Mouse (Mus musculus): ENCODE results near the gene Pik3c2b. TPM values are rescaled to one million over a fixed set of nuclear protein-coding genes. Genes with fewer than 3 reads are reported as not detected.

Gene Pik3c2b
- polyA plus RNA-seq, 1 experiment: 38.2 TPM

DNA sequence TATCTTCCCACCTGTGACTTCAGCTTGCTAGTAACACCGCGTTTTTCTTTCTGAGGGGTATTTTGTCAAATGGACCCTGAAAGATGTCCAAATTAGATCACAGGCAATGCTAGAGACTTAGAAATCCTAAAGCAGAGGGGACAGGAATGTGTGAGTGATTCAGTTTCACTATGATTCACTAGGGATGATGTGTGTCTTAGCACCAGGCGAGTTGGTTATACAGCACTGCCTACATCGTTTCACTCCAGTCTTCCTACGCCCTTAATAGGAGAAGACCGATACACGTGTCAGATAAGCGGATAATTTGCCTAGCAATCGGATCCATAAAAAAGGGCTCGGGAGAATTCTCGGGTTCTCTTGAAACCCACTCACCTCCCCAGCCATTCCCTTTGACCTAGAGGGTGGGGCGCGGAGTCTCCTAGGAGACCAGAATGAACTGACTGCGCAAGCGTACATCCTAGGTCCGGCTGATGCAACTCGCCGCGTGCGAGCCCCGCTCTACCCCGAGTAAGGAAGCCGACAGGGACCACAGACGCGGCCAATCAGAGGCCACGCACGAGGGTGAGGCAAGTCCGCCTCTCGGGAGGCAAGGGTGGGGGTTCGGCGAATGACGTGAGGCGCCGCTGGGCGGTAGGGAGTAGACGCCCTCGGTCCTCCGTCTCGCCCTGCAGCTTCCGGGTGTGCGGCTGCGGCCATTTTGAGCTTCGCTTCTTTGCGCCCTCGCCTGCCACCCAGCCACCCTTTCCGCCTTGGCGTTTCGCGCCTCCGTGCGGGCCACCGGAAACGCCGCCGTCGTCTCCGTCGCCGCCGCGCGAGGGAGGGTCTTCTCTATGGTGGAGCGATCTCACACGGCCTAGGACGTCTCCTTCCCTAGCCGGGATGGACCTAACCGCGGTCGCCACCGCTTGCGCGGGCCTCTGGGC, 85.4 kb downstream of the Pik3c2b start, which contains the start of gene Ppp1r15b:
Ppp1r15b (plus strand) TSS at position 506 of the 923 bp plus-strand sequence.
- peak within 1 kb of the TSS; percentile 91 for H3K27ac ChIP-seq (ENCODE audit: insufficient read depth, low read depth, low read length)
- peaks cover 8% of the 10 kb centered on the region; the same call in 1 of the 2 replicates for H3K4me1 ChIP-seq (ENCODE audit: control insufficient read depth, insufficient read depth, low read length)
- H3K4me3 ChIP-seq (ENCODE audit: insufficient read depth, low read depth, low read length): peak within 1 kb of the TSS; percentile 89
- under 1% methylated on average over 72 of the region's 72 CpGs for WGBS
- TF ChIP-seq POLR2A (IDR thresholded peaks at IDR 0.05; ENCODE audit: insufficient read depth, low read depth, low read length): peak; percentile 76
- no peak for TF ChIP-seq CTCF (IDR thresholded peaks at IDR 0.05; ENCODE audit: insufficient read depth, low read depth, low read length)

DNA sequence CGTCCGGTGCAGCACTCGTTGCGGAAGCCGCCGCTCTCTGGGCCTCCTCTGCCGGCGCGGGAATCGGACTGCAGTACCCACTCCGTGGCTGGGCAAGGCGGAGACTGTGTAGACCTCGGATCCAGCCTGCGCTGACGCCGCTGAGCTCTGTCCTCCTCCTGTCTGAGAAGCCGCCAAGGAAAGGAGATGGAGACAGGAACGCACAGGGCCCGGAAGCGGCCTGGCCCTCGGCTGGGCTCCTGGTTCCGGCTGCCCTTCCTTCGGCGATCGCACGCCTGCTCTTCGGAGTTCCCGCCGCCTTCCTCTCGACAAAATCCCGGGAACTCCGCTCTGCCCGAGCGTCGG, 86.1 kb downstream of the Pik3c2b start:
- H3K27ac ChIP-seq (ENCODE audit: insufficient read depth, low read depth, low read length): peak overlapping the region; percentile 91
- TF ChIP-seq POLR2A (IDR thresholded peaks at IDR 0.05; ENCODE audit: insufficient read depth, low read depth, low read length) (no peak), CTCF (IDR thresholded peaks at IDR 0.05; ENCODE audit: insufficient read depth, low read depth, low read length) (no peak)
- peaks cover 8% of the 10 kb centered on the region; the same call in 1 of the 2 replicates for H3K4me1 ChIP-seq (ENCODE audit: control insufficient read depth, insufficient read depth, low read length)
- under 1% methylated on average over 35 of the region's 35 CpGs for WGBS
- peak overlapping the region; percentile 89 for H3K4me3 ChIP-seq (ENCODE audit: insufficient read depth, low read depth, low read length)

- TF ChIP-seq CTCF (IDR thresholded peaks at IDR 0.05; ENCODE audit: insufficient read depth, low read depth, low read length) (no peak), POLR2A (IDR thresholded peaks at IDR 0.05; ENCODE audit: insufficient read depth, low read depth, low read length) (no peak)
- WGBS: under 1% methylated on average over 11 of the region's 11 CpGs
Observed at GRCm38 (mm10) chr1:133131936-133132335, 86.5 kb downstream of the Pik3c2b start.

GRCm38 (mm10) chr1:133132388-133133326, 87.2 kb downstream of the Pik3c2b start:
- TF ChIP-seq POLR2A (IDR thresholded peaks at IDR 0.05; ENCODE audit: insufficient read depth, low read depth, low read length) (no peak), CTCF (IDR thresholded peaks at IDR 0.05; ENCODE audit: insufficient read depth, low read depth, low read length) (no peak)
- Histone ChIP-seq H3K27ac (ENCODE audit: insufficient read depth, low read depth, low read length) (0 out of 2 replicates have a peak overlapping the region, but pooled peaks have one; percentile 91), H3K4me1 (ENCODE audit: control insufficient read depth, insufficient read depth, low read length) (peaks cover 8% of the 10 kb centered on the region; the same call in 1 of the 2 replicates), H3K4me3 (ENCODE audit: insufficient read depth, low read depth, low read length) (peak overlapping the region; percentile 89)
- WGBS: 4% methylated on average over 26 of the region's 26 CpGs

More at GRCm38 (mm10) chr1:133131936-133132335, 86.5 kb downstream of the Pik3c2b start:
- Histone ChIP-seq H3K27ac (ENCODE audit: insufficient read depth, low read depth, low read length) (peak overlapping the region; percentile 91), H3K4me1 (ENCODE audit: control insufficient read depth, insufficient read depth, low read length) (peaks cover 8% of the 10 kb centered on the region; the same call in 1 of the 2 replicates), H3K4me3 (ENCODE audit: insufficient read depth, low read depth, low read length) (peak overlapping the region; percentile 89)

DNA sequence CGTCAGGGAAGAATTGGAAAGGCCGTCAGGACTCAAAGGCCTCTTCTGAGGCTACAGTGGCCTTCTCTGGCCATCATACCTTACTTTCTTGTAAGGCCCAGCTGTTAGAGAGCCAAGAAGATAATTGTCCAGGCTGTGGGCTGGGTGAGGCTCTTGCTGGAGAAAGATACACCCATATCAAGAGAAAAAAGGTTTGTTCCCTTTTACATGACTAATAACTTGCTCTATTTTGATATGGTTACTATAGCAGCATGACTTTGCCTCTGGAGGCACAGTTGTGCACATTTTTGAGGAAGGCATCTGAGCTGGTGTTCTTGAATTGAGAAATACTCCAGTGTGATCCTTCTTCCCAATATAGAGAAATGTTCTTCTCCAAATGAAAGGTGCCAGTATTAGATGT, 88.0 kb downstream of the Pik3c2b start:
- no peak for TF ChIP-seq CTCF (IDR thresholded peaks at IDR 0.05; ENCODE audit: insufficient read depth, low read depth, low read length)
- no peak for TF ChIP-seq POLR2A (IDR thresholded peaks at IDR 0.05; ENCODE audit: insufficient read depth, low read depth, low read length)
- Histone ChIP-seq H3K4me3 (ENCODE audit: insufficient read depth, low read depth, low read length) (peak overlapping the region; percentile 89), H3K4me1 (ENCODE audit: control insufficient read depth, insufficient read depth, low read length) (peaks cover 8% of the 10 kb centered on the region; the same call in 1 of the 2 replicates), H3K27ac (ENCODE audit: insufficient read depth, low read depth, low read length) (no peak overlapping the region)
- 12% methylated on average over 2 of the region's 2 CpGs for WGBS

DNA sequence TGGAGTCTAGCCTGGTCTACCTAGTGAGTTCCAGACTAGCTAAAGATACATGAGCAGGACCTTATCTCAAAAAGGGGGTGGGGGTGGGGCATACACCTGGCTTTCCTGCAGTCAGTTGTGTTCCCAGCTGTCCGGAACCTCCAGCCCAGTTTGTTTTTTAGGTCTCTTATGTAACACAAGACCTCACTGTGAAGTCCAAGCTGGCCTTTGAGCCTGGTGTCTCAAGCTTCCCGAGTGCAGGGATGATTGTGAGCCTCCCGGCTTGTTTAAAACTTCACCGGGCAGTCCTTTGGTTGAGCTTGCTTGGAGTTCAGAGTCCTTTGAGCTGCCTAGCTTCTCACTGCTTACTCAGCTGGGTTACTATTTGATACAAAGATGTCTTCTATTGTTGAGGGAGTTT, 88.6 kb downstream of the Pik3c2b start:
- Histone ChIP-seq H3K4me1 (ENCODE audit: control insufficient read depth, insufficient read depth, low read length) (peaks cover 8% of the 10 kb centered on the region; the same call in 1 of the 2 replicates), H3K4me3 (ENCODE audit: insufficient read depth, low read depth, low read length) (peak overlapping the region; percentile 50), H3K27ac (ENCODE audit: insufficient read depth, low read depth, low read length) (no peak overlapping the region)
- 3% methylated on average over 4 of the region's 4 CpGs for WGBS
- no peak for TF ChIP-seq CTCF (IDR thresholded peaks at IDR 0.05; ENCODE audit: insufficient read depth, low read depth, low read length)
- TF ChIP-seq POLR2A (IDR thresholded peaks at IDR 0.05; ENCODE audit: insufficient read depth, low read depth, low read length): no peak

- WGBS: 2% methylated on average over 4 of the region's 4 CpGs
- peak overlapping the region; percentile 27; the same call in 1 of the 2 replicates for H3K4me3 ChIP-seq (ENCODE audit: insufficient read depth, low read depth, low read length)
- H3K27ac ChIP-seq (ENCODE audit: insufficient read depth, low read depth, low read length): no peak overlapping the region
- peaks cover 5% of the 10 kb centered on the region; the same call in 1 of the 2 replicates for H3K4me1 ChIP-seq (ENCODE audit: control insufficient read depth, insufficient read depth, low read length)
- TF ChIP-seq POLR2A (IDR thresholded peaks at IDR 0.05; ENCODE audit: insufficient read depth, low read depth, low read length): no peak
Observed at GRCm38 (mm10) chr1:133134881-133135280, 89.4 kb downstream of the Pik3c2b start.

GRCm38 (mm10) chr1:133135808-133136207, 90.3 kb downstream of the Pik3c2b start:
- Histone ChIP-seq H3K27ac (ENCODE audit: insufficient read depth, low read depth, low read length) (no peak overlapping the region), H3K4me3 (ENCODE audit: insufficient read depth, low read depth, low read length) (0 out of 2 replicates have a peak overlapping the region, but pooled peaks have one; percentile 4), H3K4me1 (ENCODE audit: control insufficient read depth, insufficient read depth, low read length) (peaks cover 5% of the 10 kb centered on the region; the same call in 1 of the 2 replicates)
- WGBS: 23% methylated on average over 5 of the region's 5 CpGs
- no peak for TF ChIP-seq POLR2A (IDR thresholded peaks at IDR 0.05; ENCODE audit: insufficient read depth, low read depth, low read length)
- no peak for TF ChIP-seq CTCF (IDR thresholded peaks at IDR 0.05; ENCODE audit: insufficient read depth, low read depth, low read length)

Measured in olfactory bulb, adult 2 months (tissue).